Mouse (Mus musculus) embryonic facial prominence, embryonic 13.5 days (tissue): ENCODE data around the gene Ip6k2. TPM values are rescaled to one million over a fixed set of nuclear protein-coding genes. Genes with fewer than 3 reads are reported as not detected.
A peak's percentile ranks its signal among the peaks of the same experiment; 100 is the strongest.

Experiments used
- ATAC-seq: fragments of 200-750 bp; cut with Nextera tagmentation; 2 replicates; pipeline ENCODE4 v1.8.0; 2017; ENCODE audit warnings: low read depth; ENCODE audit not compliant: insufficient number of reproducible peaks, insufficient read depth, low FRiP score, low TSS enrichment
- H3K27ac ChIP-seq: fragments of 300-500 bp; sonication (generic); 2 replicates; pipeline ENCODE4 v1.5.1; 2015; ENCODE audit warnings: moderate library complexity, mild to moderate bottlenecking, inconsistent platforms
- H3K27me3 ChIP-seq: fragments of 300-500 bp; sonication (generic); 2 replicates; pipeline ENCODE4 v1.6.1; 2015; ENCODE audit warnings: mild to moderate bottlenecking, inconsistent platforms
- H3K36me3 ChIP-seq: fragments of 300-500 bp; sonication (generic); 2 replicates; pipeline ENCODE4 v1.6.1; 2015; ENCODE audit warnings: mild to moderate bottlenecking, inconsistent platforms
- H3K4me1 ChIP-seq: fragments of 300-500 bp; sonication (generic); 2 replicates; pipeline ENCODE4 v1.6.1; 2015; ENCODE audit warnings: inconsistent platforms
- H3K4me2 ChIP-seq: fragments of 300-500 bp; sonication (generic); 2 replicates; pipeline ENCODE4 v1.6.1; 2015; ENCODE audit warnings: moderate library complexity, mild to moderate bottlenecking, inconsistent platforms
- H3K4me3 ChIP-seq: fragments of 300-500 bp; sonication (generic); 2 replicates; pipeline ENCODE4 v1.5.1; 2015; ENCODE audit warnings: mild to moderate bottlenecking, inconsistent platforms
- H3K9ac ChIP-seq: fragments of 300-500 bp; sonication (generic); 2 replicates; pipeline ENCODE4 v1.6.1; 2015; ENCODE audit warnings: mild to moderate bottlenecking, inconsistent platforms
- H3K9me3 ChIP-seq: fragments of 300-500 bp; sonication (generic); 2 replicates; pipeline ENCODE4 v1.6.1; 2016; ENCODE audit warnings: inconsistent platforms
- WGBS: fragments of 180-500 bp; shearing (Covaris S2); methylation state at CpG from one replicate; pipeline ENCODE4 v1.1.7; 2015; ENCODE audit warnings: mixed read lengths; 5-methylcytosine and 5-hydroxymethylcytosine counted together
- polyA plus RNA-seq: library from polyadenylated mRNA; unstranded; fragments of >200 nt; fragmentation: Nextera tagmentation; extraction: Ambion mirVana; gene quantifications from 2 replicates; pipeline ENCODE4 v1.2.1, GENCODE M21; 2015

Gene Ip6k2
- polyA plus RNA-seq, 1 experiment from 2014 or later: 144 TPM

DNA sequence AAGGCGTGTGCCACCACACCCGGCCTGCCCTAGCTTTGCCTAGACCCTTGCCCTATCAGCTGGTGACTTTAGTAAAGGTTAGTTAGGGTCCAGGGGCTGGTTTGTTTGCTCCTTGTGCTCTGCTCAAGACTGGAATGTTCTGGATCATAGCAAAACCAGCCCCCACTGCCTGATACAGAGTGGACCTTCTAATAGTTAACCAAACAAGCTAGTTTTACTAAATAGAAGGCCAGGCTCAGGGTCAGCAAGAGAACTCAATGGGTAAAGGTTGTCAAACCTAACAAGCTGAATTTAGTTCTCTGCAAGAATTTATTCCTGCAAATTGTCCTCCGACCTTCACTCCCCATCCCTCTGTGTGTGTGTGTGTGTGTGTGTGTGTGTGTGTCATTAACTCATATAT, 29.6 kb upstream of the Ip6k2 start:
- Histone ChIP-seq H3K27ac (no peak overlapping the region), H3K27me3 (no peaks in the 10 kb centered on the region), H3K4me1 (no peaks in the 10 kb centered on the region), H3K4me2 (no peak overlapping the region), H3K9ac (no peak overlapping the region), H3K4me3 (no peak overlapping the region), H3K9me3 (no peaks in the 10 kb centered on the region), H3K36me3 (peaks cover 6% of the 10 kb centered on the region; the same call in 1 of the 2 replicates)
- 93% methylated on average over 3 of the region's 3 CpGs for WGBS
- ATAC-seq: no peak

DNA sequence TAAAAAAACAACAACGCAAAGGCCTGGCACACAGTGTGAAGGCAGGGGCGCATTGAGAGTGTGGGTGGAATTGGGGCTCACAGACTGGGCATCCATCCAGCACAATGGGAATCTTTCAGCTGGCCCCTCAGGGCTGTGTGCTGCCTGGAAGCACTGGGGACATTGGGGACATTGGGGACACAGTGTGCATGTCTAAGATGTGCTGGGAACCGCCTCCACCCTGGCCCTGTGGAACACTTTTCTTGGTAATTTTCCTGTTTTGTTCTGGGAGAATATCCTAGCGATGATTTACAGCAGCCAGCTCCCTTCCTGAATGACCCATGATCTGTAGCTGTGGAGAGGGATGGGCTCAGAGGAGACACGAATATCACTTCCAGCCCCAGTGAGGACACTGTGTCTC, 29.2 kb upstream of the Ip6k2 start:
- no peak for ATAC-seq

DNA sequence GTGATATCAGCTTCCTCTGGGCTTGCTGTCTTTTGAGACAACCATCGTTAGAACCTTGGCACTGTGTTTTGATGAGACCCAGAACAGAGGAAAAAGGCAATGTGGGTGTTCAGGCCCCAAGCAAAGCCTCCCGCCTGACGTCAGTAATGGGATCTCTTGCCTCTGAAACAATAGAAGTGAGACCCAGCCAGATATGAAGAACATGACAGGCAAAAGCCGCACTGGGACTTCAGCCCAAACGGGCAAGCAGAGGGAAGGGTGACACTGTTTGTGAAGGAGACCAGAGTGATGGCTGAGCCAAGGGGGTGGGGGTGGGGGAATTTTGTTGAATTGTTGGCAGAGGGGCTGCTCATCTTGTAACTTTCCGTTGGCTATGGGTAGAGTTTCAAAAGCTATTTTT, 26.2 kb upstream of the Ip6k2 start:
- Histone ChIP-seq H3K4me1 (no peaks in the 10 kb centered on the region), H3K4me2 (no peak overlapping the region), H3K4me3 (no peak overlapping the region), H3K27ac (no peak overlapping the region), H3K27me3 (no peaks in the 10 kb centered on the region), H3K9ac (no peak overlapping the region), H3K36me3 (no peaks in the 10 kb centered on the region), H3K9me3 (0 out of 2 replicates have a peak, but pooled peaks cover 5% of the 10 kb centered on the region)
- 52% methylated on average over 6 of the region's 6 CpGs for WGBS
- ATAC-seq: no peak

More for the DNA sequence above, 29.2 kb upstream of the Ip6k2 start:
- H3K9ac ChIP-seq: no peak overlapping the region
- peaks cover 6% of the 10 kb centered on the region; the same call in 1 of the 2 replicates for H3K36me3 ChIP-seq
- no peaks in the 10 kb centered on the region for H3K27me3 ChIP-seq
- 87% methylated on average over 5 of the region's 5 CpGs for WGBS
- no peak overlapping the region for H3K27ac ChIP-seq
- no peaks in the 10 kb centered on the region for H3K4me1 ChIP-seq
- 0 out of 2 replicates have a peak, but pooled peaks cover 3% of the 10 kb centered on the region for H3K9me3 ChIP-seq
- H3K4me3 ChIP-seq: no peak overlapping the region
- H3K4me2 ChIP-seq: no peak overlapping the region

DNA sequence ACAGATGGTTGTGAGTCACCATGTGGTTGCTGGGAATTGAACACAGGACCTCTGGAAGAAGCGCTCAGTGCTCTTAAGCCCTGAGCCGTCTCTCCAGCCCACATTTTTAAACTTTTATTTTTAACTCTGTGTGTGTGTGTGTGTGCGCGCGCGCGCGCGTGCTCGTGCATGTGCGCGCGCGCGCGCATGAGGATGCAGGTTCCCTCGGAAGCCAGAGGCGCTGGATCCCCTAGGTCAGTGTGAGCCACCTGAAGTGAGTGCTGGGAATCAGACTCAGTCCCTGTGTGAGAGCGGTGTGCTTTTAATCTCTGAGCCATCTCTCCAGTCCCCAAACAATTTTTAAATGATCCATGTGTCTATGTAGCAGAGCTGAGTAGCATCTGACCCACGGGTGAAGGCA, 24.5 kb upstream of the Ip6k2 start:
- 0 out of 2 replicates have a peak, but pooled peaks cover 5% of the 10 kb centered on the region for H3K9me3 ChIP-seq
- ATAC-seq: no peak

DNA sequence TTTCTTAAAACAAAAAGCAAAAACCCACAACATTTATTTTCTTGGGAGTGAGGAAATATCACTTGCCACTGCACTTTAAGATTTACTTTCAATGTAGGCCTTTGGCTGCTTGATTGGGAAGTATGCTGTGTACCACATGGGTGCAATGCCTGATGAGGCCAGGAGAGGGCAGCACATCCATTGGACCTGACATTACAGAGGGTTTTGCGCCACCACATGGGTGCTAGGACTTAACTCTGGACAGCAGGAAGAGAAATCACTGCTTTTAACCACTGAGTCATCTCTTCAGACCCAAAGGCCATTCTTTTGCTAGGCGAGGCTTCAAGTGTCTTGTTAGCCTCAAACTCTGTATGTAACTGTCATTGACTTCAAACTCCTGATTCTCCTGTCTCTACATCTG, 23.8 kb upstream of the Ip6k2 start:
- Histone ChIP-seq H3K27me3 (no peaks in the 10 kb centered on the region), H3K4me3 (no peak overlapping the region), H3K27ac (no peak overlapping the region), H3K9ac (no peak overlapping the region), H3K36me3 (no peaks in the 10 kb centered on the region), H3K9me3 (0 out of 2 replicates have a peak, but pooled peaks cover 5% of the 10 kb centered on the region), H3K4me1 (no peaks in the 10 kb centered on the region), H3K4me2 (no peak overlapping the region)
- no peak for ATAC-seq
- WGBS: 56% methylated on average over 2 of the region's 2 CpGs

More for the DNA sequence above, 24.5 kb upstream of the Ip6k2 start:
- Histone ChIP-seq H3K27ac (no peak overlapping the region), H3K36me3 (no peaks in the 10 kb centered on the region), H3K4me2 (no peak overlapping the region), H3K9ac (no peak overlapping the region), H3K4me1 (no peaks in the 10 kb centered on the region), H3K4me3 (no peak overlapping the region), H3K27me3 (no peaks in the 10 kb centered on the region)
- WGBS: 95% methylated on average over 20 of the region's 20 CpGs

DNA sequence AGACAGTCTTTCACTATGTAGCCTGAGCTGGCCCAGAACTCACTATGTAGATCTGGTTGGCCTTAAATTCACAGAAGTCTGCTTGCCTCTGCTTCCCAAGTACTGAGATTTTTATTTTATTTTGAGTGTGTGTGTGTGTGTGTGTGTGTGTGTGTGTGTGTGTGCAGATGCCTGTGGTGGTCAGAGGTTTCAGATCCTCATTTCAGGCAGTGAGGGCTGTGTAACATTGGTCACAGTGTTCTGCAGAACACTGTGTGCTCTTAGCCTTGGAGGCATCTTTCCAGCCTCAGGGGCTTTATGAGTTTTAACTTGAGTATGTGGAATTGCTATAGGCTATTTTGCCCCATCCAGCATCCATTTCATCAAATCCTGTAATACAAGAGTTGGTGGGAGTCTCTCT, 22.0 kb upstream of the Ip6k2 start:
- Histone ChIP-seq H3K4me3 (no peak overlapping the region), H3K36me3 (no peaks in the 10 kb centered on the region), H3K27me3 (no peaks in the 10 kb centered on the region), H3K27ac (no peak overlapping the region), H3K4me1 (no peaks in the 10 kb centered on the region), H3K9ac (no peak overlapping the region), H3K9me3 (0 out of 2 replicates have a peak, but pooled peaks cover 5% of the 10 kb centered on the region), H3K4me2 (no peak overlapping the region)
- ATAC-seq: no peak

DNA sequence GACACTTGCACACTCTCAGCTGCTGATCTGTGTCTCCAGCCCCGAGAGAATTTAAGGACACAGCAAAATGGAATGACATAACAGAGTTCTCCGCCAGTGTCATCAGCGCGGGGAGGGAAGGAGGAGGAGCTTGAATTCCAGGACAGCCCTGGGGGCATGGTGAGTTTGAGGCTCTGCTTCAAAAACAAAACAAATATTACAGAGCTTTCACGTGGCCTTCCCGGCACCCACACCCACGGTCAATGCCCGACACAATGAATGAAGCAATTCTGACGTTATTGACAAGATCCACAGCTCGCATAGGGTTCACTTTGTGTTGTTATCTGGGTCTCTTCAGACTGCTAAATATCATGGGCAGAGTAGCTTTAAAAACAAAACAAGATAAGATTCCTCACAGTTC, 18.6 kb upstream of the Ip6k2 start:
- Histone ChIP-seq H3K4me3 (no peak overlapping the region), H3K9ac (no peak overlapping the region), H3K27ac (no peak overlapping the region), H3K4me1 (no peaks in the 10 kb centered on the region), H3K27me3 (no peaks in the 10 kb centered on the region), H3K4me2 (no peak overlapping the region), H3K36me3 (no peaks in the 10 kb centered on the region), H3K9me3 (no peaks in the 10 kb centered on the region)
- ATAC-seq: no peak
- 72% methylated on average over 10 of the region's 10 CpGs for WGBS

DNA sequence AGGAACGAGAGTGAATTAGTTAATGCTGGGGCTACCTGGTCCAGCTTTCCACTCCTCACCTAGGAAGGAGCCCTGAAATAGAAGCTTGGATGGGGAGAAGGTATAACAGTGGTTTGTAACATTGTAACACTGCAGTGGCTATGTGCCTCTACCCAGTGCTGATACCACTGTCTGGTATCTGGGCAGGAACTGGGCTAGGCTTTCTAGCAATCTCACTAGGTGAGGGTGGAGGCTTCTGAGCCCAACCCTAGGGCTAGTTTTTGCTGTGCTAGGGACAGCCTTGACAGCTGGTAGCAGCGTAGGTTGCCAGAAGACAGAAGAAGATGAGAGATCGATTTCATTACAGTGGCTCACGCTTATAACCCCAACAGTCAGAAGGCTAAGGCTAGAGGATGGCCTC, 7.0 kb upstream of the Ip6k2 start:
- peaks cover 6% of the 10 kb centered on the region for H3K9me3 ChIP-seq
- H3K27me3 ChIP-seq: no peaks in the 10 kb centered on the region
- 76% methylated on average over 4 of the region's 4 CpGs for WGBS
- no peak overlapping the region for H3K4me2 ChIP-seq
- H3K9ac ChIP-seq: no peak overlapping the region
- ATAC-seq: no peak
- no peak overlapping the region for H3K27ac ChIP-seq
- no peaks in the 10 kb centered on the region for H3K36me3 ChIP-seq
- peaks cover 8% of the 10 kb centered on the region; the same call in 1 of the 2 replicates for H3K4me1 ChIP-seq
- H3K4me3 ChIP-seq: no peak overlapping the region

DNA sequence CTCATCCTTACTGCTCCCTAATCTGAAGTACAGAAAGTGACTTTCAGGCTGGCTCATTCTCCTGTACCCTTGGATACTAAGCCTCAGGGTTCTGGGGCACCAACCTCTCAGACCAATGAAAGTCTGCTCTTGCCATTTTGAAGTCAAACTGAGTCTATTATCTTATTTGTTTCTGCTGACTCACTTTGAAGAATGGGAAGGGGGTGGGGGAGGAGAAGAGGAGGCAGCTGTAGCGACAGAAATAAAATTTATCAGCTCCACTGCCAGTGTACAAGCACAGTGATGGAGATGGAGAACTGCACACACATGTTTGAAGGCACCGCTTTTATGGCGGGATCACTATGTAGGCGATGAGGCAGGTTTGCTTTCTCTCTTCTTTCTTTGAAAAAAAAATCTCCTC, 6.3 kb upstream of the Ip6k2 start:
- Histone ChIP-seq H3K27me3 (no peaks in the 10 kb centered on the region), H3K36me3 (no peaks in the 10 kb centered on the region), H3K27ac (no peak overlapping the region), H3K4me1 (peaks cover 13% of the 10 kb centered on the region; the same call in 1 of the 2 replicates), H3K4me3 (no peak overlapping the region), H3K9me3 (peaks cover 6% of the 10 kb centered on the region), H3K9ac (no peak overlapping the region), H3K4me2 (no peak overlapping the region)
- 82% methylated on average over 4 of the region's 4 CpGs for WGBS
- ATAC-seq: no peak

DNA sequence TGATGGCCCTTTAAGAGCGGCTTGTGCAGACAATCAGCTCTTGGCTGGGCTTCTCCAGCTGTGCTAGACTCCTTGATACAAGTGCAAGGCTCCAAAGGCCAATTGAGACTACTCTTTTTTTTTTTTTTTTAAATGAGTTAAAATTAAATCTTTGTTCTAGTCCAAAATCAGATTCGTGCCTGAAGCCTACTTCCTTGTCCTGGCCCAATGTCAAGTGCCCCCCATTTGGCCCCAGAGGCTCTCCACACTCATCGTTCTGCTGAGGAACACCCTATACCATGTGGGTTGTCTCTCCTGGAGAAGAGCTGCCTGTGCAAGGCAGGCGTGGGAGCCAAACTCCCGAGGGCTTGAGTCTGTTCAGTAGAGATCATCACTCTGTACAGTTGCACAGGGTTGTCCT, 2.6 kb upstream of the Ip6k2 start:
- no peak for ATAC-seq
- Histone ChIP-seq H3K4me1 (peaks cover 22% of the 10 kb centered on the region), H3K27me3 (no peaks in the 10 kb centered on the region), H3K9ac (no peak overlapping the region), H3K36me3 (0 out of 2 replicates have a peak, but pooled peaks cover under 1% of the 10 kb centered on the region), H3K9me3 (no peaks in the 10 kb centered on the region), H3K4me2 (no peak overlapping the region), H3K27ac (no peak overlapping the region), H3K4me3 (no peak overlapping the region)
- WGBS: 58% methylated on average over 5 of the region's 5 CpGs

DNA sequence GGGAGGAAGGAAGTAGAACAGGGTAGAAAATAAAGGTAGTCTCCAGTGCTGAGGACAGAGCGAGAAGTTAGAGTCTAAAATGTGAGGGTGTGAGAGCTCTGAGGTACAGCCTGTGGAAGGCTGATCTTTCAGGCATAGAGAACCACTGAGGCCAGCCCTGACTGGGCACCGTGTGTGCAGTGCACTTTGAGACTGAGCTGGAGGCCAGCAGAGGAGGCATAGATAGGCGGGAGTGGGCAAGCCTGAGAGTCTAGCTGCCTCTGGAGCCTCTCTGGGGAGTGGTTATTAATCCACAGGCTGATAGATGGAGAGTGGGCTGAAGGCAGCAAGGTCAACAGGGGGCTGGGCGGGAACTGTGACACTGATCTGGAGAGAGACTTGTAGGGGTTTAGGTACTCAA, 1.7 kb upstream of the Ip6k2 start:
- H3K36me3 ChIP-seq: 0 out of 2 replicates have a peak, but pooled peaks cover 3% of the 10 kb centered on the region
- H3K27ac ChIP-seq: no peak overlapping the region
- no peak overlapping the region for H3K4me3 ChIP-seq
- no peaks in the 10 kb centered on the region for H3K27me3 ChIP-seq
- 66% methylated on average over 4 of the region's 4 CpGs for WGBS
- H3K4me1 ChIP-seq: peaks cover 29% of the 10 kb centered on the region
- no peak for ATAC-seq
- H3K9me3 ChIP-seq: no peaks in the 10 kb centered on the region
- no peak overlapping the region for H3K4me2 ChIP-seq
- H3K9ac ChIP-seq: no peak overlapping the region

DNA sequence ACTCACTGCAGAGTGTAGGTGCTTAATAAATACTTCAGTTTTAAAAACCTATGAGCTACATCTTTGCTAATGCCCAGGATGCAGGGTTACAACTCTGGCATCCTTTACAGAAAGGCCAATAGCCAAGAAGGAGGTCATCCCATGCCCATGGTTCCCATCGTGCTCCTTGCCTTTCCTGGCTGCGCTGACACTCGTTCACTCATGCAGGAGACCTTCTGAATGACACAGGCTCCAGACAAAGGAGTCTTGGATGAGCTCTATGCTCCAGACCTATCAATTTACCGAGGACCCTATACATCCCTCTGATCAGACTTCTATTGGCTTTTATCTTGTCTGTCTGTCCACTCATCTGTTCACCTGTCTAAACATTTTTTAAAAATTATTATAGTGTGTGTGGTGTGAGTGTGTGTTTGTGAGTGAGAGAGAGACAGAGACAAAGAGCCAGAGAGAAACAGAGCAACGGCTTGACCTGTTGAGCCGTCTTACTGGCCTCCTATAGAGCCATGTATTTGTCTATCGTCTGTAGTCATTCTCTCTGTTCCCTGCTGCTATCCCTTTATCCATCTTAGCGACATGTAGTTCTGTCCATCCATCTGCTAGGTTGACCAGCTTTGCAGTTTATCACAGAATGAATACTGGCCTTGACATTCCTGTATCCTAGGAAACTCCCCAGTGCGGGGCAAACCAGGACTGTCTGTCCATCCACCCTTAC, 604 bp upstream of the Ip6k2 start:
- ATAC-seq: no peak
- Histone ChIP-seq H3K4me2 (peak overlapping the region; percentile 74), H3K27me3 (no peaks in the 10 kb centered on the region), H3K27ac (peak overlapping the region; percentile 66), H3K36me3 (0 out of 2 replicates have a peak, but pooled peaks cover 3% of the 10 kb centered on the region), H3K4me3 (peak overlapping the region; percentile 89), H3K9me3 (no peaks in the 10 kb centered on the region), H3K4me1 (peaks cover 37% of the 10 kb centered on the region), H3K9ac (peak overlapping the region; percentile 97)
- 27% methylated on average over 9 of the region's 9 CpGs for WGBS
